Mouse (Mus musculus): Measurements from ENCODE around the gene Cand2.
"Not testable (repeated sequence)": the region's sequence is repeated elsewhere in the genome, so short reads cannot be mapped to it uniquely, and the experiment has no call there.

Cand2 gene

DNA sequence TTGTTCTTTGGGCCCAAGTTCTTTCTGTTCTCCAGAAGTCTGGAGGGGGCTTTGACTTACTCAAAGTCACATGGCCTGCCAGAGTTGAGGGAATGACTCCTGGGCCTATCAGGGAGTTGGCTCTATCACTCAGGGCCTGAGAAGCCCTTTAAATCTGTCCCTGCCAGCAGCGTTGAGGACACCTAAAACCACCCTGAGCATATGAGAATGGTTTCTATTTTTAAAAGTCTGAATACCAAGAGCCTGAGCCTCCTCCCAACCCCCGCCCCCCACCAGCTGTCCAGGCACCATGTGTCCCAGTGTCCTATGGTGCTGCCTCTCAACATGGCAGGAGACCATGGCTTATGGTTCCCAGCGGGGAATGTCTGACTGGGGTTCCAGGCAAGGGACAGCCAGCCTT, 1.5 kb downstream of the Cand2 start:
- no peak for DNase-seq

DNA sequence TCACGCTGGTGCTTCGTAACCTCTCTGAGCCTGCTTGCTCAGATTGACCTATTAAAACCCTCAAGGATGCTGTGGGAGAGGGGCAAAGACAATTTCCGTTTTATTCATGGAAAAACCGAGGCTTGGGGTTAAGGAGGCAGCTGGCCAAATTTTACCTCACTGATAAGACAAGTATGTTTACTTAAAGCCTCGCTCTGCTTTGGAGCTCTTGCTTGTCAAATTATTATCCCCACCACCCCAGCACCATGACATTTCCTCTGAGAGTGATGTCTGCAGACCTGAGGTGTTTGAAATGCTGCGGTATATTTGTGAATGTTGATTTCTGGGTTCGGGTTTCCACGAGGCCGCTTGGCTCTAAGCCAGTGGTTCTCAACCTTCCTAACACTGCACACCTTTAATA, 2.0 kb downstream of the Cand2 start:
- no peak for DNase-seq

DNA sequence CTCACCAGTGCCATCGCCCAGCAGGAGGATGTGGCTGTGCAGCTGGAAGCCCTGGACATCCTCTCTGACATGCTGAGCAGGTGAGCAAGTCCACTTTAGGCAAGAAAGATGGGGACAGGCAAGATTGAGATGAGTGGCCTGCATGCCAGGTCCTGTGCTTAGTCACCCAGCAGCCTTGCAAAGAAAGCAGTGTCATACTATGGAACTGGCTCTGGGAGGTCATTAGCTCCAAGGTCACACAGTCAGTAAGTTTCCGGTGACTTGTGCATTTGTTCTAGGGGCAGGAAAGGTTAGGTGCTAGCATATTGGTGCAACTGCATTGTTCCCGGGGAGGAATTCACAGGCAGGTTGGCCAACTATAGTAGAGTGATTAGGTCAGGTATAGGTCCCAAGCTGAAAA, 8.4 kb downstream of the Cand2 start:
- no peak for DNase-seq

DNA sequence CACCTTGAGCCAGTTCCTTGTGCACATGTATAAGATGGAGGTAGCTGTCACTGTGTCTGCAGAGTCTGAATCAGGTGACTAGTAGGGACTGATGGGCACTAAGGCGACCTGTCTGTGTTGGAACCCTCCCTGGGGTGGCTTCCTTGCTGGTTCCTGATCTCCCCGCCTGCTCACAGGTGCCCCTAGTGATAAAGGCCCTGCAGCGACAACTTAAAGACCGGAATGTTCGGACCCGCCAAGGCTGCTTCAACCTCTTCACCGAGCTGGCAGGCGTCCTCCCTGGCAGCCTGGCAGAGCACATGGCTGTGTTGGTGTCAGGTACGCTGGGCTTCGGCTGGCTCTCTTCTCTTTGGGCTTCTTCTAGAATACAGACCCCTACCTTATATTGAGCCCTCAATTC, 16.7 kb downstream of the Cand2 start:
- DNase-seq: no peak

DNA sequence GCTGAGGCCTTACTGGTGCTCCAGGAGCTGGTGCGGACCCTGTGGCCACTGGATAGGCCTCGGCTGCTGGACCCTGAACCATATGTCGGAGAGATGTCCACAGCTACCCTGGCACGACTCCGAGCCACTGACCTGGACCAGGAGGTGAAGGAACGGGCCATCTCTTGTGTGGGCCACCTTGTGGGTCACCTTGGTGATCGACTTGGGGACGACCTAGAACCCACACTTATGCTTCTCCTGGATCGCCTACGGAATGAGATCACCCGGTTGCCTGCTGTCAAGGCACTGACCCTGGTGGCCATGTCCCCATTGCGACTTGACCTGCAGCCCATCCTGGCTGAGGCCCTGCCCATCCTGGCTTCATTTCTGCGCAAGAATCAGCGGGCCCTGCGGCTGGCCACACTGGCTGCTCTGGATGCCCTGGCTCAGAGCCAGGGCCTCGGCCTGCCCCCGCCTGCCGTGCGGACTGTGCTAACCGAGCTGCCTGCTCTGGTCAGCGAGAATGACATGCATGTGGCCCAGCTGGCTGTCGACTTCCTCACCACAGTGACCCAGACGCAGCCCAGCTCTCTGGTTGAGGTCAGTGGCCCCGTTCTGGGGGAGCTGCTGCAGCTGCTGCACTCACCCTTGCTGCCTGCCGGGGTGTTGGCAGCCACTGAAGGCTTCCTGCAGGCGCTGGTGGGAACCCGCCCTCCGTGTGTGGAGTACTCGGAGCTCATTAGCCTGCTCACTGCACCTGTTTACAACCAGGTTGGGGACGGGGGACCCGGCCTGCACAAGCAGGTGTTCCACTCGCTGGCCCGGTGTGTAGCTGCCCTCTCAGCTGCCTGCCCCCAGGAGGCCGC, 17.7 kb downstream of the Cand2 start:
- DNase-seq: no peak

DNA sequence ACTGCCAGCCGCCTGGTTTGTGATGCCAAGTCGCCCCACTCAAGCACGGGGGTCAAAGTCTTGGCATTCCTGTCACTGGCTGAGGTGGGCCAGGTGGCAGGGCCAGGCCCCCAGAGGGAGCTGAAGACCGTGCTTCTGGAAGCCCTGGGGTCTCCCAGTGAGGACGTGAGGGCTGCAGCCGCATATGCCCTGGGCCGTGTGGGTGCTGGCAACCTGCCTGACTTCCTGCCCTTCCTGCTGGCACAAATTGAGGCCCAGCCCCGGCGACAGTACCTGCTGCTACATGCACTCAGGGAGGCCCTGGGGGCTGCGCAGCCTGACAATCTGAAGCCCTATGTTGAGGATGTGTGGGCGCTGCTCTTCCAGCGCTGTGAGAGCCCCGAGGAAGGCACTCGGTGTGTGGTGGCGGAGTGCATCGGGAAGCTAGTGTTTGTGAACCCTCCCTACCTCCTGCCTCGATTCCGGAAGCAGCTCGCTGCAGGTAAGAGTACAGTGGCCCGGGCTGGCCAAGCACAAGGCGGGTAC, 18.4 kb downstream of the Cand2 start:
- DNase-seq: no peak

DNA sequence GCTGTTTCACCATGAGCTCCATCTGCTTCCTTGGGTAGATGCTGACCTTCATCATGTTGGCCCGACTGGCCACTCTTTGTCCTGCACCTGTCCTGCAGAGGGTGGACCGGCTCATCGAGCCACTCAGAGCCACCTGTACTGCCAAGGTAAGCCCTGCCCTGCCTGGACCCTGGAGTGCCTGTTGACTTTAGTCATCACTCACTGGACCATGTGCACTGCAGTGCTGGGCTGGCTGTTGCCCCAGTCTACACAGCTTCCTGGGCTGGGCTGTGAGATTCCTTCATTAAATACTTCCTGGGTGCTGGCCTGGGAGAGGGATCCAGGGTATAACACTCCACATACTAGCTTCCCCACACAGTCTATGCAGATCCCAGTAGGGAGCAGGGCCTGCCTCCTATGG, 27.5 kb downstream of the Cand2 start:
- no peak for DNase-seq

DNA sequence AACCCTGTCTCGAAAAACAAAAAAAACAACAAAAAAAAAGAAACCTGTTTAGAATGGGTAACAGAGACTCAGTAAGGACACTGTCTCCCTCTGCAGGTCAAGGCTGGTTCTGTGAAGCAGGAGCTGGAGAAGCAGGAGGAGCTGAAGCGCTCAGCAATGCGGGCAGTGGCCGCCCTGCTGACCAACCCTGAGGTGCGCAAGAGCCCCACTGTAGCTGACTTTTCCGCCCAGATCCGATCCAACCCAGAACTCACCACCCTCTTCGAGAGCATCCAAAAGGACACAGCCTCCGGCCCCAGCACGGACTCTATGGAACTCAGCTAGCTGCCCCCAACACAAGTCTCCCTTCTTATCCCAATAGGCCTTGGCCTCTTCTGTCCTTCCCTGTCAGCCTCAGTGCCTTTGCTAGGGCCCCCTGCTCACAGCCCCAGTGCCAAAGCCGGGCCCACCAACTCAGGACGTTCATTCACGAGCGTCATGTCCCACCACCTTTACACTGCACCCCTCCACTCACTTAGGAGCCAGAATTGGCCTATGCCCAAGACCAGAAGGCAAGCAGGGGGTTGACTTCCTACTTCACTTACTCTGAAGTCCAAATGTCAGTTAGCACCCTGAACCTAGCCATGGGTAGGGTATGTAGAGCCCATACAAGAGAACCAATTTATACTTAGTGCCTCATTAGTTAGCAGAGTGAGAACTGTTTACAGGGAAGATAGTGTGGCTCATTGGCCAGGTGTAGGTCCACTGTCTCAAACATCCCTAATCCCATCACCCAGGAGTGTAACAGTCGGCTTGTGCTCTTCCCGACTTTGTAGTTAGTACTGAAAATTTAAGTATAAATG, 29.4 kb downstream of the Cand2 start:
- DNase-seq: peak; percentile 77

DNA sequence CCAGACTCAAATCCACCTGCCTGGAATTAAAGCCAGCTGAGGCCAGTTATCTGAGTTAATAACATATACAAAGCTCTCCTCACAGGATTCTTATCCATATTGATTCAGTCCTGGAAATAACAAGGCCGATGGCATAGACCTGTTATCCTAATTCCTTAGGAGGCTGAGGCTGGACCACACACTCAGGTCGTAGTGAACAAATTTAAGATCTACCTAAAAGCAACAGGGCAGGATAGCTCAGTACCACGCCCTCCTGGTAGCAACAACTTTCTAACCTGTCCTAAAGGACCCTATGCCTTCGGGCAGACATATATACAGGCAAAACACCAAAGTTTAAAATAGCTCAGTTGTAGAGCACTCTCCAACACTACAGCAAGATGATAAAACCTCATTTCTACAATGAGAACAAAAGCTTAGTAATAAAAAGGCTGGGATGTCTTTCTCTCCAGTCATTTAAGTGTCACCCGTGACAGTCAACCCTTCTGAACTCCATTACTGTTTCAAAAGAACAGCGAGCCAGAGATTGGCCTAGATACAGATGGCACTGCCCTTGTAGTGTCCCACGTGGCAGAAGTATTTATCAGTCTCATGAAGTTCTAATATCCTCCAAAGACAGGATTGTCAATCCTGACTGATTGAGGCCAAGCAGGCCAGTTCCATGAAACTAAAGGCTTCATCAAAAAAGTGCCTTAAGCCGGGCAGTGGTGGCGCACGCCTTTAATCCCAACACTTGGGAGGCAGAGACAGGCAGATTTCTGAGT, 30.3 kb downstream of the Cand2 start:
- no peak for DNase-seq

DNA sequence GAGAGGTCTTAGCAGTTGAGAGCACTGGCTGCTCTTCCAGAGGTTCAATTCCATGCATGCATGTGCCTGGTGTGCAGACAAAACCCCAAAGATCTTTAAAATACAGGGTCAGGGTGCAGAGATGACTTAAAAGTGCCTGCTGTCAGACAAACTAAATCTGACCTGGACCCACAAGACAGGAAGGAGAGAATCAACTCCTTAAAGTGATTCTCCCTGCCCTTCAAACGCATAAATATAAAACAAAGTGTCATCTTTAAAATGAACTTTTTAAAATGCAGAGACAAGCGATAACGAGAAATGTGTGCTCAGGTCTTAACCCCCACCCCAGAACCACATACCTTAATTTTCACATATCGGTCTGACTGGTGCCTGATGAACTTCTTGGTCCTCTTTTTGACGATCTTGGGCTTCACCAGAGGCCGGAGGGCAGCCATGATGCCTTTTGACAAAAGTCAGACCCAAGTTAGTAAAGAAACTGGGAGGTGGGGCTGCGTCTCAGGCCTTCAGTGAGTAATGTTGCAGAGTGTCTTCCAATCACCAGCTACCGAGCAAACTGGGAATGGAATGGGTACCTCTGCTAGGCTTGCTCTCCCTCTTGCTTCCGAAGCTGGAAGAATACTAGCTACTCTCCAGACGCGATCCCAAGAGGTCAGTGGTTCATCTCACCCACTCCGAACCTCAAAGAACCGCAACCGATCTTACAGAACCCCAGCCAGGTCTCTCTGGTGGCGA, 33.3 kb downstream of the Cand2 start:
- no peak for DNase-seq

DNA sequence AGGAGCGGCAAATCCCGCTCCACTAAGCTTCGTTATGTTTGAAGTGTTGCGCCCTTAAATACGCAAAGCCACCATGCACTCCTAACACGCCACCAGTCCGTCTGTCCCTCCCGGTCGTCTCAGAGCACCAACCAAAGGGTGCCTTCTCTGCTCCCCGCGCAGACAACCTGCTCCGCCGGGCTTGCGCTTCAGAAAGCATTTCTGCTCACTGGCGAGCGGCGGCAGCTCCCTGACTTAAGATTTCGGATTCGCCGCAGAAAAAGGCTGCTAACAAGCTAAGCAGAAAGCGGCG, 33.8 kb downstream of the Cand2 start:
- DNase-seq: no peak

DNA sequence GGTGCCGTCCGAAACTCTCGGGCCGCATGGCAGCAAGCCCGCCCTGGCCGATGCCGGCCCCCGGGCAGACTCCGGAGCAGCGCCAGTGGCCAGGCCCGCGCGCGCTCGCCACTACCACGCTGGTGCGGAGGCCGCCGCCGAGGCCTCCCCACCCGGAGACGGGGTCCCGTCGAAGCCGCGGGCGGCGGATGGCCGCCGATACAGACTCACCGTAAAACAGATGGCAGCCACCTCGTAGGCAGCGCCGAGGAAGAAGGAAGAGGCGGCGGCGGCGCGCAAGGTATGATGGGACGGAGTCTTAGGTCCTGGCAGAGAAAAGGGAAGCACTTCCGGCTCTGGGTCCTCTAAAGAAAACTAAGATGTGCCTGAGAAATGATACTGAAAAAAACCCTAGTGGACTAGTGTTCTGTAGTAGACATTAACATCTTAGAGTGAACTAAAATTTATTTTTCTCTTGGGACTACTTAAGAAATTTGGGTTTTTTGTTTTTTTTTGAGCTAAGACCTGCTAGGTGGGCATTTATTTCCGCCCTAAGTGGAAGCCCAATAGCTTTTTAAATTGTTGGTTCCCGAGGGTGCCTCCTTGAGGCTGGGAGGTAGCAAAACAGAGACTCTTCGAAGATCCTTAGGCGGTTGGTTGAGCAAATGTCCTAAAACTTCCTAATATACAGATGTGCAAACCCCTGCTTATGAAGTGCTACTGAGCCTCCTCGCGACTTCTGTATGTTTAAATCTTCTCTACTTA, 34.3 kb downstream of the Cand2 start, which contains the start of gene Rpl32:
TSS of gene Rpl32 (minus strand) at position 260 of the 744 bp plus-strand sequence.
- peak; percentile 86 for DNase-seq

DNA sequence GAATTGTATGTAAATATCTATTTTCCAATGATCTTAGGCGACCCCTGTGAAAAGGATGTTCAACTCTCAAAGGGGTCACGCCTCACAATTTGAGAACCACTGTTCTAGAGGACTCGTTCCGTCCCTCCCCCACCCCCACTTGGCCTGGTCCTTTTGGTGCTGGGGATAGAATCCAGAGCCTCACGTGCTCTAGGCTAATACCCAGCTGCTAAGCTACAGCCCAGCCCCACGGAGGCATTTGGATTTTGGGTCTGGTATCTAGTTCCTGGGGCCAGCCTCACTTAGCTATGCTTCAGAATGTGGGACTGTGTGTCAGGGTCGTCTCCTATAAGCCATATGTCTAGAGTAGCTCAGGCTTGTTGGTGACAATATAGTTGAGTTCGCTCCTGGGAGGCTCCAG, 37.3 kb downstream of the Cand2 start:
- no peak for DNase-seq

DNA sequence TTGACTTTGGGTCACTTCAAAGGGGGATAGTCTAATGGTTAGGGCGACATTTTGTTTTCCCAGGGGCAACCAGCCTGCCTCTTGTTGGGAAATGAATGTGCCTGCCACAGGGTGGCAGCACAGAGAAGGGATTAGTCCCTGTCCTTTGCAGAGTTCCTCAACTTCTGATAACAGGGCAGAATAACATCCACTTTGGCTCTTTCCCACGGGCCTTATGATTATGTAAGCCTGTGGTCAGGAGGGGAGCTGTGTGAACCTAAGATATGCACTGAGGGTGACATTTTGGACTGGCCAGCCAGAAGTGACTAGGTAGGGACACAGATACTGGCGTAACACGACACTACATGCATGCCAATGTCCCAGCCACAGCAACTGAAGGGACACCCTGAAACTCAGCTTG, 39.8 kb downstream of the Cand2 start:
- DNase-seq: peak; percentile 55

DNA sequence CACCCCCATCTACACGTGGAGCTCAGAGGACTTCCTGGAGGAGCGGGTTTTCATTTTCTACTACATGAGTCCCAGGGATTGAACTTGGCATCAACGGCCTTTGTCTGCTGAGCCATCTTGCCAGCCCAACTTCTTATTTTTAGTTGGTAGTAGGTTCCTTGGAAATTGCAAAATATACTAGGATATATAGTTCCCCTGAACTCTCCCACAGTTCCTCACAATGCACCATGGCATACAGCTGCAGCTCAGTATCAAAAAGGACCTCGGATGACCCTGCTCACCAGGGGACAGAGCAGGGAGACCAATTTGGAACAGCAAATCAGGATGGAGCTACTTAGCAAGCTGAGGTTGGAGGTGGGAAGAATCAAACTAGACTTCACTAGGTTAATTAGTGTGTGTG, 40.7 kb downstream of the Cand2 start:
- DNase-seq: no peak

DNA sequence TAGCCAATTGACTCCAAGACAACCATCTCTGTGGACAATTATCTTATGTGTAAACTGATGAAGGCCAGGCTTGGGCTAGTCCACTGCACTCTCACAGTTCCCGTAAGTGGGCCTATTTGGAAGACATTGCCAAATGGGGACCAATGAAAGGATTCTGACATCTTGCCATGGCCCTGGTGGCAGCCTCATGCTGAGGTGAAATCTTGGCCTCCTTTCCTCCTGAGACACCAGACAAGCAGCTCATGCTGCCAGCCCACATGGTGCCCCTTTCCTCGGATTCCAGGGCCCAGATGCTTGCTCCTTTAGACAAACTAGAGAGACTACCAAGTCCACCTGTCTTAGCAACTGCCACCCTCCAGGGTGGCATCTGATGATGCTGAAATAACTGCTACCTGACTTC, 43.8 kb downstream of the Cand2 start:
- DNase-seq: no peak

DNA sequence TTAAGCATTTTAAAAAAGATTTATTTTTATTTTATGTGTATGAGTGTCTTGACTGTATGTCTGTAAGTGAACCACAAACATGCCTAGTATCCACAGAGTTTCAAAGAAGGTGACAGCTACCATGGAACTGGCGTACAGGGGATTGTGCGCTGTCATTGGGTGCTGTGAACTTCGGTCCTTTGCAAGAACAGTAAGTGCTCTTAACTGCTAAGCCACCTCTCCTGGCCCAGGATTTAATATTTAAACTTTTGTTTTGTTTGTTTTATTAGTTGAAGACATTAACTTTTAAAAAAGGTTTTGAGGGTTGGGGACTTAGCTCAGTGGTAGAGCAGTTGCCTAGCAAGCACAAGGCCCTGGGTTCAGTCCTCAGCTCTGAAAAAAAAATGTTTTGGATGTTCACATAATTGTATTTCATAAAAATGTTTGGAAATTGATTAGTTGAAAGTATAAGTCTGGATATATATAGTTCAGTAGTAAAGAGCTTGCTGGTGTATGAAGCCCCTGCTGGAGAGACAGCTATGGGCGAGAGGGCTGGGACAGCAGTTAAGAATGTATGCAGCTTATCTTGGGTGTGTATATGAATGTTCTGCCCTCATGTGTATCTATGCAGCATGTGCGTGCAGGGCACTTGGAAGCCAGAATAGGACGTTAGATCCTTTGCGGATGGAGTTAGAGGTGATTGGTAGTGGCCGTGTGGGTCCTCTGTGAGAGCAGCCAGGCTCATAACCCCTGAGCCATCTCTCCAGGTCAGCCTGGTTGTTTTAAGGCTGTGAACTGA, 47.1 kb downstream of the Cand2 start:
- no peak for DNase-seq

DNA sequence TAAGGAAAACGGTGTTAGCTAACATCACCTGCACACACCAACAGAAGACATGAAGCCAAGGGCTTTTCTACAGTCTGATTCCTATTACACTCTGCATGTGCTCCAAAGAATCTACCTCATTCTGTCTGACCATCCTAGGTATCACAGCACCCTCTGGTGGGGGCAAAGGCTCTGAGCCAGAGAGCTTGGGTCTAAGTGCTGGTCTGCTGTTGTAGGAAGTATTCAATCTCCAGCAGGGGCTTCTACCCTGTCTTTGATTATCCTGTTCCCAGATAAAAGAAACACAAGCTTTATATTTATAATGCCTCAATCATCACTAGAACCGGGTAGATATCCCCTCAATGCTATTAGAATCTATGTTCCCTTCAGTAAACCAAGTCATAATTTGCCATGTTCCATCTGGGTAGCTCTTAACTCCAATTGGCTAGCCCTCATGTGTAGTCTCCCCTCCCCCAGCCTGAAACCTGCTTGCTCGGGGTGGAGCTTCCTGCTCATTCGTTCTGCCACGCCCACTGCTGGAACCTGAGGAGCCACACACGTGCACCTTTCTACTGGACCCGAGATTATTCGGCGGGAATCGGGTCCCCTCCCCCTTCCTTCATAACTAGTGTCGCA, 49.6 kb downstream of the Cand2 start:
- DNase-seq: not testable (repeated sequence)

DNA sequence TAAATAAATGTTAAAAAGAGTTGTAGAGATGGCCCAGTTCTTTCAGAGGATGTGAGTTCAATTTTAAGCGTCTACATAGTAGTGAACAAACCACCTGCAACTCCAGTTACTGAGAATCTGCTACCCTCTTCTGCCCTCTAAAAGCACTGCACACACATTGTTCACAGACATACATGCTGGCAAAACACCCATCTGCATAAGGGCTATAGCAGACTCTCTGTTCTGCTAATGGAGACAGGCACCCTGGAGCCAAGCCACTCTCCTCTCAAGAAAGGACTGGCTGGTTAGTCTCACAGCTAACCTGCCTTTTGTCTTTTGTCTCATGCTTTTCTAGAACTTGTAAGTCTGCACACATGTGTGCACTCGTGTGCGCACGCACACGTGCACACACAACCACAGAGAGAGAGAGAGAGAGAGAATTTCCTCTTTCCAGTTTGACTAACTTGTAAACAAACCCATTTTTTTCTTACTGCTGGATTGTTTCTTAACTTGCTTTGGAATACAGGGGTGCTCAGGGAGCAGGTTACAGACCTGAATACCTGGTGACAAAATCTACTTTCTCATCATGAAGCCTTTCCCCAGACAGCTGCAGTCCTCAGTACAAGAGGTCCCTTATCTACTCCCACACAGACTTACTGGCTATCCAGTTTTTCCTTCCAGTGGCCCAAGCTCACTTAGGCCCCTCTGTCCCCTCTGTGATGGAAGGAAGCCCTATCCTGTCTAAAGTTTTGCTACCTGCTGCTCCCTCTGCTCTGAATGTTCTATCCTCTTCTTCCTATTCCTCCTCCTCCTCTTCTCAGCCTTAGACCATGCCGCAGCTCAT, 56.7 kb downstream of the Cand2 start:
- DNase-seq: no peak
